Mouse (Mus musculus): ENCODE measurements around the gene Tas1r1. TPM values are rescaled to one million over a fixed set of nuclear protein-coding genes. Genes with fewer than 3 reads are reported as not detected.

Gene Tas1r1
- polyA plus RNA-seq, 1 experiment from 2014 or later, result 2.1 TPM

GRCm38 (mm10) chr4:152078105-152078530 lies 39.8 kb upstream of the Tas1r1 start:
- H3K27me3 ChIP-seq (ENCODE audit: control insufficient read depth, insufficient read depth, low read depth, low read length), result no peaks in the 10 kb centered on the region
- H3K4me3 ChIP-seq (ENCODE audit: low read depth, low read length), result no peak overlapping the region
- no peak for ATAC-seq
- H3K27ac ChIP-seq (ENCODE audit: low read length), result no peak overlapping the region
- H3K4me1 ChIP-seq (ENCODE audit: control insufficient read depth, insufficient read depth, low read length), result no peaks in the 10 kb centered on the region
- H3K9ac ChIP-seq (ENCODE audit: low read depth, low read length), result no peak overlapping the region
- H3K36me3 ChIP-seq (ENCODE audit: control insufficient read depth, insufficient read depth, low read length), result no peaks in the 10 kb centered on the region
- no peak overlapping the region for H3K4me2 ChIP-seq (ENCODE audit: low read length)
- WGBS, result 89% methylated on average over 10 of the region's 10 CpGs
- no peaks in the 10 kb centered on the region for H3K9me3 ChIP-seq (replicated peaks; ENCODE audit: control insufficient read depth, low read length, poor library complexity, severe bottlenecking)

DNA sequence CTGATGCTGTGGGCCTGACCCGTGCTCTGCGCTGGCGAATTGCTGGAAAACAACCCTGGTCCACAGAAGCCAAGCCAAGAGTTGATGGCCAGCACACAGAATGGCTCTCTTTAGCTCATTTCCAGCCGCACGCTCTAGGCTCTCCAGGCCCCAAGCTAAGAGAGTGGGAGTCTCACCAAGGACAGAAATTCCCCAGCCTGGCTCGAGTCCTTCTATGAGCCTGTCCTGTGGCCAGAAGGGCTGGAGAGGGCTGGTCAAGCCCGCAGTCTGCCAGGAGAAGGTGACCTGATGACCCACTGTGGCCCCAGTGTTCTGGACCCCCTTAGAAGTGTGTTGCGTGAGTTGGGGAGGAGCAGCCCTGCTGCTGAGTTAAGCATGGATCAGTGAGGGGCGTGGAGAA lies 38.8 kb upstream of the Tas1r1 start:
- WGBS, result 91% methylated on average over 9 of the region's 9 CpGs

GRCm38 (mm10) chr4:152074548-152074947 lies 36.2 kb upstream of the Tas1r1 start:
- H3K27me3 ChIP-seq (ENCODE audit: control insufficient read depth, insufficient read depth, low read depth, low read length), result no peaks in the 10 kb centered on the region
- H3K4me1 ChIP-seq (ENCODE audit: control insufficient read depth, insufficient read depth, low read length), result 0 out of 2 replicates have a peak, but pooled peaks cover 3% of the 10 kb centered on the region
- 84% methylated on average over 9 of the region's 9 CpGs for WGBS
- ATAC-seq, result no peak
- H3K36me3 ChIP-seq (ENCODE audit: control insufficient read depth, insufficient read depth, low read length), result no peaks in the 10 kb centered on the region
- no peak overlapping the region for H3K4me2 ChIP-seq (ENCODE audit: low read length)
- no peak overlapping the region for H3K27ac ChIP-seq (ENCODE audit: low read length)
- no peak overlapping the region for H3K9ac ChIP-seq (ENCODE audit: low read depth, low read length)
- H3K9me3 ChIP-seq (replicated peaks; ENCODE audit: control insufficient read depth, low read length, poor library complexity, severe bottlenecking), result no peaks in the 10 kb centered on the region
- H3K4me3 ChIP-seq (ENCODE audit: low read depth, low read length), result no peak overlapping the region

More for the DNA sequence above, 38.8 kb upstream of the Tas1r1 start:
- Histone ChIP-seq H3K4me1 (ENCODE audit: control insufficient read depth, insufficient read depth, low read length) (0 out of 2 replicates have a peak, but pooled peaks cover under 1% of the 10 kb centered on the region), H3K27ac (ENCODE audit: low read length) (no peak overlapping the region), H3K36me3 (ENCODE audit: control insufficient read depth, insufficient read depth, low read length) (no peaks in the 10 kb centered on the region), H3K27me3 (ENCODE audit: control insufficient read depth, insufficient read depth, low read depth, low read length) (no peaks in the 10 kb centered on the region), H3K9me3 (replicated peaks; ENCODE audit: control insufficient read depth, low read length, poor library complexity, severe bottlenecking) (no peaks in the 10 kb centered on the region), H3K4me3 (ENCODE audit: low read depth, low read length) (no peak overlapping the region), H3K4me2 (ENCODE audit: low read length) (no peak overlapping the region), H3K9ac (ENCODE audit: low read depth, low read length) (no peak overlapping the region)
- ATAC-seq, result no peak

DNA sequence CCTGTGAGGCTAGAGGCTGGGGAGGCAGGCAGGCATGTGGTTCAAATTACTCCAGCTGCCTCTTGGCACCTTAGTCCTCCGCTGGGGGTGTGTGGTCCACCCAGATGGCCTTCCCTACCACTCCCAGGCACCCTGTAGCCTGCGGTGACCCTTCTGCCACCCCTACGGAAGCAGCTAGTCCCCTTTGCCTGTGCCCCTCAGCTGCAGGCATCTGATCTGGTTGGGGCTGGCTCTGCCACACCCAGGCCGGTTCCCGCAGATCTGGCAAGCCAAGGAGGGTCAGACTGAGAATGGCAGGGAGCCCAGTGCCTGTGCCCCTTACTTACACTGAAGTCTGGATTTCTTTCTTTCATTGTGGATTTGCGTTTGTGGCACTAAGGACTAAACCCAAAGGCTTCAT lies 35.3 kb upstream of the Tas1r1 start:
- WGBS, result 86% methylated on average over 6 of the region's 6 CpGs
- Histone ChIP-seq H3K4me3 (ENCODE audit: low read depth, low read length) (no peak overlapping the region), H3K36me3 (ENCODE audit: control insufficient read depth, insufficient read depth, low read length) (no peaks in the 10 kb centered on the region), H3K27ac (ENCODE audit: low read length) (no peak overlapping the region), H3K4me1 (ENCODE audit: control insufficient read depth, insufficient read depth, low read length) (0 out of 2 replicates have a peak, but pooled peaks cover 3% of the 10 kb centered on the region), H3K9me3 (replicated peaks; ENCODE audit: control insufficient read depth, low read length, poor library complexity, severe bottlenecking) (no peaks in the 10 kb centered on the region), H3K9ac (ENCODE audit: low read depth, low read length) (no peak overlapping the region), H3K27me3 (ENCODE audit: control insufficient read depth, insufficient read depth, low read depth, low read length) (no peaks in the 10 kb centered on the region), H3K4me2 (ENCODE audit: low read length) (no peak overlapping the region)
- ATAC-seq, result no peak

DNA sequence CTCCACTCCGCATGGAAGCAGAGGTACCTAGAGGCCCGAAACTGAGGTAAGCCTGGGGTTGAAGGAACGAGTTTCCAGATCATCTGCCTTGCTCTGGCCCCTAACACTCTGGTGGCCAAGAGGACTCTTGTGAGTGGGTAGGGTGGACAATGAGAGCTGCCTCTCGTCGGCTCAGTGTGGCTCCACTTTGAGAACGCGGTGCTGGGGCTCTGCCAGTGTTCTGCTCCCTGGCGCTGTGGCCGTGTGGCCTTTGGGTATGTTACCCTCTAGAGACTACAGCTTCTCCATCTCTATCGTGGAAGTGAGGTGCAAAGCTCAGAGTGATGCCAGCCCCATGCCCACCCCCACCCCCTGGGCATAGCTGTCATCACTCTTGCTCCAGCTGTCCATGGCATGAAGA lies 34.3 kb upstream of the Tas1r1 start:
- no peaks in the 10 kb centered on the region for H3K36me3 ChIP-seq (ENCODE audit: control insufficient read depth, insufficient read depth, low read length)
- H3K4me2 ChIP-seq (ENCODE audit: low read length), result no peak overlapping the region
- H3K9ac ChIP-seq (ENCODE audit: low read depth, low read length), result no peak overlapping the region
- no peak for ATAC-seq
- no peak overlapping the region for H3K27ac ChIP-seq (ENCODE audit: low read length)
- H3K4me3 ChIP-seq (ENCODE audit: low read depth, low read length), result no peak overlapping the region
- no peaks in the 10 kb centered on the region for H3K9me3 ChIP-seq (replicated peaks; ENCODE audit: control insufficient read depth, low read length, poor library complexity, severe bottlenecking)
- no peaks in the 10 kb centered on the region for H3K27me3 ChIP-seq (ENCODE audit: control insufficient read depth, insufficient read depth, low read depth, low read length)
- 0 out of 2 replicates have a peak, but pooled peaks cover 3% of the 10 kb centered on the region for H3K4me1 ChIP-seq (ENCODE audit: control insufficient read depth, insufficient read depth, low read length)
- 53% methylated on average over 10 of the region's 10 CpGs for WGBS

GRCm38 (mm10) chr4:152072121-152072601 lies 33.8 kb upstream of the Tas1r1 start, which contains the start of gene Plekhg5:
Plekhg5 (plus strand) TSS chr4:152072498.
- H3K9ac ChIP-seq (ENCODE audit: low read depth, low read length), result no peak within 1 kb of the TSS
- H3K27ac ChIP-seq (ENCODE audit: low read length), result no peak within 1 kb of the TSS
- WGBS, result 58% methylated on average over 10 of the region's 10 CpGs

GRCm38 (mm10) chr4:152070494-152071396 lies 32.4 kb upstream of the Tas1r1 start:
- no peaks in the 10 kb centered on the region for H3K27me3 ChIP-seq (ENCODE audit: control insufficient read depth, insufficient read depth, low read depth, low read length)
- H3K4me1 ChIP-seq (ENCODE audit: control insufficient read depth, insufficient read depth, low read length), result 0 out of 2 replicates have a peak, but pooled peaks cover 3% of the 10 kb centered on the region
- WGBS, result 80% methylated on average over 11 of the region's 11 CpGs
- no peaks in the 10 kb centered on the region for H3K9me3 ChIP-seq (replicated peaks; ENCODE audit: control insufficient read depth, low read length, poor library complexity, severe bottlenecking)
- H3K27ac ChIP-seq (ENCODE audit: low read length), result no peak overlapping the region
- H3K4me2 ChIP-seq (ENCODE audit: low read length), result no peak overlapping the region
- H3K4me3 ChIP-seq (ENCODE audit: low read depth, low read length), result no peak overlapping the region
- H3K9ac ChIP-seq (ENCODE audit: low read depth, low read length), result no peak overlapping the region
- H3K36me3 ChIP-seq (ENCODE audit: control insufficient read depth, insufficient read depth, low read length), result no peaks in the 10 kb centered on the region
- no peak for ATAC-seq

More at GRCm38 (mm10) chr4:152072121-152072601, 33.8 kb upstream of the Tas1r1 start, which contains the start of gene Plekhg5:
- Histone ChIP-seq H3K9me3 (replicated peaks; ENCODE audit: control insufficient read depth, low read length, poor library complexity, severe bottlenecking) (no peaks in the 10 kb centered on the region), H3K36me3 (ENCODE audit: control insufficient read depth, insufficient read depth, low read length) (no peaks in the 10 kb centered on the region), H3K27me3 (ENCODE audit: control insufficient read depth, insufficient read depth, low read depth, low read length) (no peaks in the 10 kb centered on the region), H3K4me3 (ENCODE audit: low read depth, low read length) (no peak within 1 kb of the TSS), H3K4me1 (ENCODE audit: control insufficient read depth, insufficient read depth, low read length) (0 out of 2 replicates have a peak, but pooled peaks cover 3% of the 10 kb centered on the region), H3K4me2 (ENCODE audit: low read length) (no peak within 1 kb of the TSS)
- no peak for ATAC-seq

DNA sequence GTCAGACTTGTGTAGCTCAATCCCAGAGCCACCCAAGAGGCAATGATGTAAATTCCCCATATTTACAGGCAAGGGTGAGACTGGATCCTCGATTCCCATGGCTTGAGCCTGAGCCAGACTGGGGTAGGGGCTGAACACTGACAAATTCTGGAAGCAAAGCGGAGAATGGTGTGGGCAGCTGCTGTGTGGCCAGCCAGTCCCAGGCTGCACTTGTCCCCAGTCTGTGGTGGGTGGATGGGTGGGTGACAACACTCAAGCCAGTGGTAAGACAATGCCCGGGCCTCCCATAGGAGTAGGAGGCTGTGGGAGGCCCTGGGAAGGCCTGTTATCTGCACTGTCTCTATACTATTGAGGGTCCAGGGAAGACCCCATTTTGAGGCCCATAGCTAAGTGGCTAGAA lies 30.9 kb upstream of the Tas1r1 start:
- ATAC-seq, result no peak
- no peaks in the 10 kb centered on the region for H3K9me3 ChIP-seq (replicated peaks; ENCODE audit: control insufficient read depth, low read length, poor library complexity, severe bottlenecking)

More for the DNA sequence above, 30.9 kb upstream of the Tas1r1 start:
- Histone ChIP-seq H3K4me1 (ENCODE audit: control insufficient read depth, insufficient read depth, low read length) (0 out of 2 replicates have a peak, but pooled peaks cover 3% of the 10 kb centered on the region), H3K36me3 (ENCODE audit: control insufficient read depth, insufficient read depth, low read length) (no peaks in the 10 kb centered on the region), H3K27me3 (ENCODE audit: control insufficient read depth, insufficient read depth, low read depth, low read length) (no peaks in the 10 kb centered on the region), H3K4me2 (ENCODE audit: low read length) (no peak overlapping the region), H3K4me3 (ENCODE audit: low read depth, low read length) (no peak overlapping the region), H3K27ac (ENCODE audit: low read length) (no peak overlapping the region), H3K9ac (ENCODE audit: low read depth, low read length) (no peak overlapping the region)
- WGBS, result 82% methylated on average over 3 of the region's 3 CpGs

Data from midbrain, embryonic 16.5 days (tissue).